Mouse (Mus musculus) 3134 (cell line): ENCODE data around the gene Zc3h12a.

Source experiments
- DNase-seq: peaks from one replicate; pipeline ENCODE4 v3.0.0-alpha.2; 2011; ENCODE audit warnings: low spot score; ENCODE audit not compliant: insufficient read length; ENCODE audit errors: extremely low read depth

The Zc3h12a gene

GRCm38 (mm10) chr4:125127305-125128084 is at the start of gene Zc3h12a:
Gene Zc3h12a, minus strand, starts transcription at chr4:125127840.
- DNase-seq, result peak; percentile 92

- peak; percentile 89 for DNase-seq
Measured at GRCm38 (mm10) chr4:125176639-125177165, 49.1 kb upstream of the Zc3h12a start.

DNA sequence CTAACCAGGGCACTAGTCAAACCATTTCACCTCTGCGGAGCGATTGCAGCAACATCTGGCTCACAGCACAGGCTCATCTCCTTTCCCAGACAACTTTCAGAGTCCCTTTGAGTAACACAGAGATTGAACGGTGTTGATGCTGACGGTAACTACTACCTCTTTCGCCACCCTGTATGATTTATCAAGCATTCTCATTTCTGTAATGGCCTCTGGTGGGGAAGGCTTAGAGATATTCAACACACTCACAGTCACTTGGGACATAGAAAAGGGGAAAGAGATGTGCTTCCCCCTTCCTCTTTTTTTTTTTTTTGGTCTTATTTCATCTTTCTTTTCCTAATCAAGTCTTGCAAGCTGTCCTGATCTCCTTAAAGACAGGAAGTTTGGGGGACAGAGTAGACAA is 48.5 kb upstream of the Zc3h12a start:
- DNase-seq, result no peak

DNA sequence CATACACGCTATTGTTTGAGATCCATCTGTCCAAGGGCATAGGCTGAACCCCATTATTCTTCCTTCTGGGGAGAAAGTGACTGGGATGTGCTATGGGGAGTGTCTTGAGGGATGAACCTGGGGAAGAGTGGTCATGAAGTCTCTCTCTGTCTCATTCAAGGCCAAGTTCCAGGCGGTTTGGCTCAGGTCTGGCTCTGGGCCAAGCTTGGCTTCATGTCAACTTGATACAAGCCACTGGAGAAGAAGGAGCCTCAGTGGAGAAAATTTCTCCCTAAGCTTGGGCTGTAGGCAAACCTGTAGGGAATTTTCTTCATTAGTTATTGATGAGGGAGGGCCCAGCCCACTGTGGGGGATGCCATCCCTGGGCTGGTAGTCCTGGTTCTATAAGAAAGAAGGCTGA is 48.0 kb upstream of the Zc3h12a start:
- peak; percentile 34 for DNase-seq

- peak; percentile 55 for DNase-seq
Measured at GRCm38 (mm10) chr4:125174516-125175185, 47.0 kb upstream of the Zc3h12a start.

GRCm38 (mm10) chr4:125173150-125173549 is 45.5 kb upstream of the Zc3h12a start:
- no peak for DNase-seq

DNA sequence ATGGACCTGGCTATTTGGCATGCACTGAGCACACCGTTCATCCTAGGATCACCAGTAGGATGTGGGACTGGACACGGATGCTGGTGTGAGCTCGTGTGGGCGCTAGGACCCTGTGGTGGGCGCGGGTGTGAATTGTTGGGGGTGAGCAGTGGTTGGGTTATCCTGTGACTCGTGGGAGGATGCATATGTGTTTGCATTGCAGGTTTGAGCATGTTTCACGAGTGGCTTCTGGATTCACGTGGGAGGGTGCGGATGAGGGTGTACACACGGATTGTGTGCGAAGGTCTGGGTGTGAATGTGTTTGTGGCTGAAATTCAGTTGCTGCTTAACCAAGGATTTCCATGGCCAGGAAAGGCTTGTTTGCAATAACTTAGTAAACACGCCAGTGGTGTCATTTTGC is 45.1 kb upstream of the Zc3h12a start:
- DNase-seq, result no peak

- DNase-seq, result no peak
Measured at GRCm38 (mm10) chr4:125167723-125168122, 40.1 kb upstream of the Zc3h12a start.

GRCm38 (mm10) chr4:125164861-125165260 is 37.2 kb upstream of the Zc3h12a start:
- no peak for DNase-seq

GRCm38 (mm10) chr4:125162701-125163100 is 35.1 kb upstream of the Zc3h12a start:
- no peak for DNase-seq

DNA sequence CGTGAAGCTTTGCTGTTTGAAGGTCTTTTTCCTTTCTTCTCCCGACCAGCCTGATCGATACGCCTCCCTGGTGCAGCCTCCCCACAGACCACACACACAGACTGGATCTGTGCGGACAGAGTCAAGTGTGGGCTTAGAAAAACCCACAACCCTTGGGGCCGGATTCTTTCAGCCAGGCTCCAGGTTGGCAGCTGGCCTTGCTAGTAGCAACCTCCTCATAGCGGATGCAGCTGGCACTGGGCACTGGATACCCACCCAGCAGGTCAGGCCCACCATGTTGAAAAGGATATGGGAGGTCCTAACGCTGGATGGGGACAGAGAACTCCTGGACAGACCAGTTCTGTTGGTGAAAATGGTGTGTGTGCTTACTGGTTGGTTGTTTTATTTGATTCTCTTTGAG is 33.8 kb upstream of the Zc3h12a start:
- DNase-seq, result no peak

DNA sequence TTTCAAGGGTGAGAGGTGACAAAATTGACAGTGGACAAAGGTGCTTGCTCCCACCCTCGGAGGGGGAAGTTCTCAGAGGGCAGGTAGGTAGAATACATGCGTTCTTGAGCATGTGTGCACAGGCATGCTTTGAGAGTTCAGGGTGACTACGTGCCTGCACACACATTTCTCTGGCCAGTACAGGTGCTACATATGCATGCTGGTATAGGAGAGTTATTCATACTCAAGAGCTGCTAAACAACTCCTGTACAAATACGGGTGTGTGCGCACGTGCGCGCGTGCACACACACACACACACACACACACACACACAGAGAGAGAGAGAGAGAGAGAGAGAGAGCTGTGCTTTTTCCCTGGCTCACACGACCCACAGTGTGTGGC is 33.3 kb upstream of the Zc3h12a start:
- no peak for DNase-seq

DNA sequence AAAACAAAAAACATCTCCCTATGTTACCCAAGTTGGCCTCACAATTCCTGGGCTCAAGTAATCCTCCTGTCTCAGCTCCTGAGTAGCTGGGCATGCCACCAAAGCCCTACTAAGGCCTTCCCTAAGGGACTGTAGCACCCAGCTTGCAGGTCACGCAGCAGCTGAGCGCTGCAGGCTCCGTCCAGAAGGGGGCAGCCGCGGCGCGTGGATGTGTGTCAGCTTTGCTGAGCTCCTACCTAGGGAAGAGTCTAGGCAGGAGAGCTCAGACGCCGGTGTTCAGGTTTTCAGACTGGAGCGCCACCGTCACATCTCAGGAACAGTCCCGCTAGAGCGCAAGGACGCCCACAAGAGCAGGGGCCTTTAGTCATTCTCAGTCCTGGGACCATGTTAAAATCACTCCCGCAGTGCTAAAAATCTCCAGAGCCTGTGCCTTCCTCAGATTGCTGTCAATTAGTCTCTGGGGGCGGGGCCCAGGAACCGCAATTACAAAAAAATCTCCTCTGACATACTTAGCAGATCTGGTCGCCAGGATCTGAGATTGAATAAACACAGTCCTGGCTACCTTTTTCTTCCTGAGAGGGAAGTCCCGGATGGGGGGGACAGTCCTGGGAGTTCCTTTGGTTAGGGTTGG is 32.8 kb upstream of the Zc3h12a start:
- DNase-seq, result peak; percentile 88

GRCm38 (mm10) chr4:125158581-125159317 is 31.1 kb upstream of the Zc3h12a start:
- DNase-seq, result no peak

DNA sequence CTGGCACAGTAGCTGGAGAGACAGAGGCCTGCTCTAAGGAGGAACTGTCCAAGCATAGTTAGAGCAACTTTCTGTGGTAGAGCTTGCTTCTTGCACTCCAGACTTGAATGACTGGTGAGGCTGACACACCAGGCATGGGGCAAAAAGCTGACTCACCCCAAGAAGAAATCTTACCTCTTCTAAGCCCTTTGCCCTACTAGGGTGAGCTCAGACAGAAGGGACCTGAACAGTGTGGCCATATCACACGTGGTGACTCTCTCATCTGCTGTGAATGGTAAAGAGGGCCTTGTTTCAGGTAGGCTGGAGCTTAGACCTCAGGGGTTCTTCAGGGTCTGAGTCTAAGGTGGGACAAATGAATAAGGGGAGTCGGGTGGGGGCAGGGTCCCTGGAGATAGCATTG is 30.4 kb upstream of the Zc3h12a start:
- no peak for DNase-seq

- no peak for DNase-seq
Measured at GRCm38 (mm10) chr4:125157322-125157721, 29.7 kb upstream of the Zc3h12a start.

- no peak for DNase-seq
Measured at GRCm38 (mm10) chr4:125155646-125156045, 28.0 kb upstream of the Zc3h12a start.

DNA sequence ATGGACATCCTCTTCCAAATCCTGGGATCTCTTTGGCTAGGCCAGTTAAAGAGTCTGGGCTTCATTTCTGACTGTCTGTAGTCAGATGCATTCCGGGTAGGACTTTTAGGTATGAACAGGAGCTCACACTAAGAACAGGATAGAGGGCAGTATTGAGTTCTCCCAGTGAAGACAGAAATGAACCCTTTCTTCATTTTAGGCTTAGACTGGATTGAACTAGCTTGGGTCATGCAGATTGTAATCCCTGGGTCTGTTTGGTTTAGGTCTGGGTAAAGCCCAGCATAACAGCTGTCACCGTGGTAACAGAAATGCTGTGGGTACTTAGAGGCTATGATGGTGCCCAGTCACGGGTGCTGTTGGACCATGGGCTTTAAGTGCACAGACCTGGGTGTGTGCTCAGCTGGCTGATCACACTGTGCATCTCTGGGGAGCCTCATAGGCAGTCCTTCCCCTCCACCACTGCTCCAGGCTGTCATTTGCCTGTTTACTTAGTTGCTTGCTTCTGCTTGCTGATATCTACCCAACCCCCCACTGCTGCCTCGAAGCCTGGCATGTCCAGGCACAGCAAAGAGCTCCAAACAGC is 26.1 kb upstream of the Zc3h12a start:
- no peak for DNase-seq

DNA sequence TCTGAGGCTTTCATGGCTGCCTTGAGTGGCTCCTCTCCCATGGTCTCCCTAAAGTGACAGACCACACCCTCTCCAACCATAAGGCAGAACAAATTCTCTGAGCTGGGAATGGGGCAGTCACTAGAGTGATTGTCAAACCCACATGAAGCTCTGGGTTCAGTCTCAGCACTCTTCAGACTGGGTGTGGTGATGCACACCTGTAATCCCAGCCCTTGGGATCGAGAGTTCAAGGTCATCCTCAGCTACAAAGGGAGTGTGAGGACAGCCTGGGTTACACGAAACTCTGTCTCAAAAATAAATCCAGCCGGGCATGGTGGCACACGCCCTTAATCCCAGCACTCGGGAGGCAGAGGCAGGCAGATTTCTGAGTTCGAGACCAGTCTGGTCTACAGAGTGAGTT is 24.8 kb upstream of the Zc3h12a start:
- DNase-seq, result no peak

GRCm38 (mm10) chr4:125149460-125149859 is 21.8 kb upstream of the Zc3h12a start:
- no peak for DNase-seq

- no peak for DNase-seq
Measured at GRCm38 (mm10) chr4:125147970-125148369, 20.3 kb upstream of the Zc3h12a start.
